14 mouse cellular contexts compared by ENCODE assay signal in genomic region chr1:42772000-42772399, GRCm38 (mm10).
A peak's percentile ranks its signal among the peaks of the same experiment; 100 is the strongest.
DNase-seq lines count a peak whose midpoint lies in the region; ATAC-seq and TF ChIP-seq lines count a peak whose summit lies in the region.
"Had no signal": no experiment of that assay in that cellular context is flagged by ENCODE, and none has a peak within 500 bp of the region (broad histone marks: within the 10 kb centered on the region; RNA-seq: fewer than 3 reads in every experiment).

No protein-coding gene starts in this region.

- TF ChIP-seq CTCF in intestine, postnatal 0 days (IDR thresholded peaks at IDR 0.05; ENCODE audit: low read depth) = no peak
- no peak for TF ChIP-seq CTCF in bone marrow macrophage, adult 2 months (IDR thresholded peaks at IDR 0.05; ENCODE audit: low read depth, low read length)

- H3K4me3 ChIP-seq in intestine, embryonic 14.5 days (ENCODE audit: low read depth, low read length) = no peak overlapping the region
- no peak overlapping the region for H3K4me3 ChIP-seq in intestine, postnatal 0 days (ENCODE audit: low read depth, low read length)
- no peak overlapping the region for H3K4me3 ChIP-seq in bone marrow macrophage, adult 2 months (ENCODE audit: insufficient read depth, low read length)
- no peak overlapping the region for H3K4me3 ChIP-seq in limb, embryonic 12.5 days (replicated peaks)
- H3K4me3 ChIP-seq in forebrain, embryonic 11.5 days (ENCODE audit: low read depth, low read length) = no peak overlapping the region
- H3K4me3 ChIP-seq: erythroblast, embryonic 14.5 days; heart, adult 2 months; stomach, embryonic 15.5 days had no signal

- 25% methylated on average over 6 of the region's 6 CpGs for WGBS in intestine, embryonic 14.5 days
- WGBS in intestine, postnatal 0 days = 32% methylated on average over 6 of the region's 6 CpGs
- 13% methylated on average over 6 of the region's 6 CpGs for WGBS in limb, embryonic 12.5 days
- whole genome bisulfite sequencing in forebrain, embryonic 11.5 days = 69% methylated on average over 6 of the region's 6 CpGs

- ATAC-seq in intestine, embryonic 14.5 days (replicated peaks; ENCODE audit: low FRiP score, low TSS enrichment, low read depth) = no peak
- ATAC-seq in intestine, postnatal 0 days = no peak
- ATAC-seq in limb, embryonic 12.5 days (ENCODE audit: insufficient number of reproducible peaks, insufficient read depth, low FRiP score, low TSS enrichment, low read depth) = peak; percentile 68; the same call in 1 of the 2 replicates
- no peak for ATAC-seq in forebrain, embryonic 11.5 days (replicated peaks; ENCODE audit: low FRiP score)

- no peak for TF ChIP-seq POLR2A in bone marrow macrophage, adult 2 months (IDR thresholded peaks at IDR 0.05; ENCODE audit: borderline replicate concordance, low read depth, low read length)

- no peak overlapping the region for H3K27ac ChIP-seq in intestine, embryonic 14.5 days (ENCODE audit: low read depth)
- H3K27ac ChIP-seq in intestine, postnatal 0 days (ENCODE audit: low read depth, low read length) = no peak overlapping the region
- H3K27ac ChIP-seq in bone marrow macrophage, adult 2 months (ENCODE audit: insufficient read depth, low read depth, low read length) = 0 out of 2 replicates have a peak overlapping the region, but pooled peaks have one; percentile 6
- H3K27ac ChIP-seq in limb, embryonic 12.5 days = no peak overlapping the region
- no peak overlapping the region for H3K27ac ChIP-seq in forebrain, embryonic 11.5 days (ENCODE audit: low read depth, low read length)
- H3K27ac ChIP-seq: heart, adult 2 months; macrophage; stomach, embryonic 15.5 days had no signal

- no peak overlapping the region for H3K9ac ChIP-seq in intestine, embryonic 14.5 days (ENCODE audit: low read length)
- no peak overlapping the region for H3K9ac ChIP-seq in intestine, postnatal 0 days (ENCODE audit: low read depth, low read length)
- H3K9ac ChIP-seq in limb, embryonic 12.5 days (replicated peaks) = no peak overlapping the region
- no peak overlapping the region for H3K9ac ChIP-seq in forebrain, embryonic 11.5 days (ENCODE audit: low read length)
- H3K9ac ChIP-seq: stomach, embryonic 15.5 days had no signal

- peaks cover 8% of the 10 kb centered on the region for H3K4me1 ChIP-seq in intestine, embryonic 14.5 days (replicated peaks; ENCODE audit: control insufficient read depth, insufficient read depth, low read length)
- H3K4me1 ChIP-seq in intestine, postnatal 0 days (replicated peaks; ENCODE audit: control insufficient read depth, insufficient read depth, low read length) = no peaks in the 10 kb centered on the region
- peaks cover 17% of the 10 kb centered on the region for H3K4me1 ChIP-seq in bone marrow macrophage, adult 2 months (ENCODE audit: control insufficient read depth, insufficient read depth, low read length)
- peaks cover 15% of the 10 kb centered on the region; the same call in 1 of the 2 replicates for H3K4me1 ChIP-seq in limb, embryonic 12.5 days (replicated peaks)
- H3K4me1 ChIP-seq in forebrain, embryonic 11.5 days (replicated peaks; ENCODE audit: control insufficient read depth, insufficient read depth, low read length) = no peaks in the 10 kb centered on the region; the same call in 1 of the 2 replicates
- H3K4me1 ChIP-seq: stomach, embryonic 15.5 days had no signal

- 0 out of 2 replicates have a peak, but pooled peaks cover 11% of the 10 kb centered on the region for H3K27me3 ChIP-seq in intestine, embryonic 14.5 days (replicated peaks; ENCODE audit: control insufficient read depth, insufficient read depth, low read length)
- H3K27me3 ChIP-seq in intestine, postnatal 0 days (replicated peaks; ENCODE audit: control insufficient read depth, insufficient read depth, low read length) = no peaks in the 10 kb centered on the region
- no peaks in the 10 kb centered on the region for H3K27me3 ChIP-seq in limb, embryonic 12.5 days
- no peaks in the 10 kb centered on the region for H3K27me3 ChIP-seq in forebrain, embryonic 11.5 days (ENCODE audit: control insufficient read depth, insufficient read depth, low read length)
- H3K27me3 ChIP-seq: stomach, embryonic 15.5 days had no signal

- peak overlapping the region; percentile 16; the same call in 1 of the 2 replicates for H3K4me2 ChIP-seq in intestine, embryonic 14.5 days (ENCODE audit: low read length)
- H3K4me2 ChIP-seq in intestine, postnatal 0 days (replicated peaks; ENCODE audit: low read depth) = no peak overlapping the region
- H3K4me2 ChIP-seq in limb, embryonic 12.5 days = peak overlapping the region; percentile 22
- H3K4me2 ChIP-seq in forebrain, embryonic 11.5 days (ENCODE audit: low read depth, low read length, severe bottlenecking) = no peak overlapping the region
- H3K4me2 ChIP-seq: stomach, embryonic 15.5 days had no signal

- H3K36me3 ChIP-seq in intestine, embryonic 14.5 days (ENCODE audit: control insufficient read depth, insufficient read depth, low read length) = no peaks in the 10 kb centered on the region
- H3K36me3 ChIP-seq in intestine, postnatal 0 days (ENCODE audit: control insufficient read depth, insufficient read depth) = no peaks in the 10 kb centered on the region
- no peaks in the 10 kb centered on the region for H3K36me3 ChIP-seq in limb, embryonic 12.5 days
- H3K36me3 ChIP-seq in forebrain, embryonic 11.5 days (ENCODE audit: control insufficient read depth, insufficient read depth, low read length) = no peaks in the 10 kb centered on the region
- H3K36me3 ChIP-seq: stomach, embryonic 15.5 days had no signal

- no peaks in the 10 kb centered on the region for H3K9me3 ChIP-seq in intestine, embryonic 14.5 days (ENCODE audit: control insufficient read depth, low read length)
- H3K9me3 ChIP-seq in intestine, postnatal 0 days (ENCODE audit: control insufficient read depth) = no peaks in the 10 kb centered on the region
- H3K9me3 ChIP-seq in limb, embryonic 12.5 days = no peaks in the 10 kb centered on the region
- no peaks in the 10 kb centered on the region for H3K9me3 ChIP-seq in forebrain, embryonic 11.5 days (ENCODE audit: control insufficient read depth, low read length)
- H3K9me3 ChIP-seq: stomach, embryonic 15.5 days had no signal

- DNase-seq in intestine, embryonic 14.5 days (ENCODE audit: low spot score) = no peak
- peak; percentile 18 for DNase-seq in embryo, embryonic 9.5 days (ENCODE audit: extremely low spot score)
- no peak for DNase-seq in layer of hippocampus, postnatal 36 days
- no peak for DNase-seq in forebrain, embryonic 11.5 days (ENCODE audit: low spot score)
- DNase-seq in thymus, postnatal 0 days (ENCODE audit: low spot score) = no peak
- DNase-seq: cerebellum, adult 8-10 months; heart, adult 2 months; thymus, postnatal 4 days had no signal

Comparison
In these comparisons a context has a peak if more than half of its experiments do, and no peak if none do; other contexts are left out.
1. H3K4me2 ChIP-seq: peak in intestine, embryonic 14.5 days (single experiment) and limb, embryonic 12.5 days (single experiment); none in intestine, postnatal 0 days (single experiment) and forebrain, embryonic 11.5 days (single experiment).